Mouse (Mus musculus) kidney, postnatal 14 days (tissue): Measurements from ENCODE around the gene Rpl23a.
"Not testable (repeated sequence)": the region's sequence is repeated elsewhere in the genome, so short reads cannot be mapped to it uniquely, and the experiment has no call there.

Source experiments
- DNase-seq: peaks from one replicate; pipeline ENCODE4 v3.0.0; 2022; ENCODE audit warnings: mixed read lengths

The Rpl23a gene

GRCm38 (mm10) chr11:78182961-78183844 is at the start of gene Rpl23a:
TSS of gene Rpl23a (minus strand) at chr11:78183584.
- peak; percentile 88 for DNase-seq

- DNase-seq = no peak
Measured at GRCm38 (mm10) chr11:78231518-78231917, 48.1 kb upstream of the Rpl23a start.

GRCm38 (mm10) chr11:78223586-78223985 is 40.2 kb upstream of the Rpl23a start:
- no peak for DNase-seq

- DNase-seq = no peak
Measured at GRCm38 (mm10) chr11:78215709-78216317, 32.4 kb upstream of the Rpl23a start.

- DNase-seq = no peak
Measured at GRCm38 (mm10) chr11:78213086-78213817, 29.9 kb upstream of the Rpl23a start.

GRCm38 (mm10) chr11:78211513-78211912 is 28.1 kb upstream of the Rpl23a start:
- DNase-seq = no peak

GRCm38 (mm10) chr11:78210615-78211014 is 27.2 kb upstream of the Rpl23a start:
- DNase-seq = no peak

- DNase-seq = no peak
Measured at GRCm38 (mm10) chr11:78209886-78210285, 26.5 kb upstream of the Rpl23a start.

- DNase-seq = no peak
Measured at GRCm38 (mm10) chr11:78207190-78207589, 23.8 kb upstream of the Rpl23a start.

- DNase-seq = no peak
Measured at GRCm38 (mm10) chr11:78205361-78206206, 22.2 kb upstream of the Rpl23a start.

- DNase-seq = no peak
Measured at GRCm38 (mm10) chr11:78204287-78204686, 20.9 kb upstream of the Rpl23a start.

GRCm38 (mm10) chr11:78202372-78202771 is 19.0 kb upstream of the Rpl23a start:
- DNase-seq = peak; percentile 33

- no peak for DNase-seq
Measured at GRCm38 (mm10) chr11:78195101-78195863, 11.9 kb upstream of the Rpl23a start.

- DNase-seq = peak; percentile 87
Measured at GRCm38 (mm10) chr11:78194411-78195100, 11.2 kb upstream of the Rpl23a start.

GRCm38 (mm10) chr11:78193113-78193512 is 9.7 kb upstream of the Rpl23a start, which contains the start of gene Proca1:
TSS of gene Proca1 (plus strand) at chr11:78193392.
- DNase-seq = peak; percentile 16

- peak; percentile 83 for DNase-seq
Measured at GRCm38 (mm10) chr11:78190041-78190440, 6.7 kb upstream of the Rpl23a start.

- DNase-seq = peak; percentile 86
Measured at GRCm38 (mm10) chr11:78189234-78190040, 6.1 kb upstream of the Rpl23a start.

- peak; percentile 89 for DNase-seq
Measured at GRCm38 (mm10) chr11:78188331-78189233, 5.2 kb upstream of the Rpl23a start, which contains the start of gene Rab34. TSS of gene Rab34 (plus strand) at chr11:78188430.

- DNase-seq = not testable (repeated sequence)
Measured at GRCm38 (mm10) chr11:78184702-78185101, 1.3 kb upstream of the Rpl23a start.
